Mouse (Mus musculus): ENCODE data around the gene Pfdn4. TPM values are rescaled to one million over a fixed set of nuclear protein-coding genes. Genes with fewer than 3 reads are reported as not detected.
"Not testable (repeated sequence)": the region's sequence is repeated elsewhere in the genome, so short reads cannot be mapped to it uniquely, and the experiment has no call there.

Pfdn4 gene
- 128 and 139 TPM in 2 replicates for polyA plus RNA-seq (2014; fragmentation: Nextera tagmentation; extraction: Ambion mirVana)

GRCm38 (mm10) chr2:170496154-170496930 is at the start of gene Pfdn4:
Gene Pfdn4 (plus strand): TSS chr2:170496428.
- under 1% methylated on average over 46 of the region's 46 CpGs for WGBS
- H3K4me2 ChIP-seq (ENCODE audit: low read length), result peak within 1 kb of the TSS; percentile 47
- H3K36me3 ChIP-seq (ENCODE audit: control insufficient read depth, insufficient read depth, low read length), result no peaks in the 10 kb centered on the region
- H3K4me1 ChIP-seq (ENCODE audit: control insufficient read depth, insufficient read depth, low read length), result peaks cover 10% of the 10 kb centered on the region; the same call in 1 of the 2 replicates
- DNase-seq (ENCODE audit: low spot score) (peak; percentile 60), ATAC-seq (no peak)
- H3K27ac ChIP-seq (ENCODE audit: low read depth, low read length), result no peak within 1 kb of the TSS
- H3K9ac ChIP-seq (ENCODE audit: low read length), result no peak within 1 kb of the TSS
- peaks cover 41% of the 10 kb centered on the region for H3K27me3 ChIP-seq (replicated peaks; ENCODE audit: control insufficient read depth, insufficient read depth, low read length)
- peak within 1 kb of the TSS; percentile 19 for H3K4me3 ChIP-seq (ENCODE audit: low read depth, low read length)
- H3K9me3 ChIP-seq (replicated peaks; ENCODE audit: control insufficient read depth, low read length), result no peaks in the 10 kb centered on the region

- H3K36me3 ChIP-seq (ENCODE audit: control insufficient read depth, insufficient read depth, low read length), result no peaks in the 10 kb centered on the region
Observed at GRCm38 (mm10) chr2:170446843-170447383, 49.3 kb upstream of the Pfdn4 start.

GRCm38 (mm10) chr2:170447651-170448050 is 48.6 kb upstream of the Pfdn4 start:
- Histone ChIP-seq H3K36me3 (ENCODE audit: control insufficient read depth, insufficient read depth, low read length) (no peaks in the 10 kb centered on the region), H3K4me1 (ENCODE audit: control insufficient read depth, insufficient read depth, low read length) (no peaks in the 10 kb centered on the region; the same call in 1 of the 2 replicates), H3K4me2 (ENCODE audit: low read length) (no peak overlapping the region), H3K27ac (ENCODE audit: low read depth, low read length) (no peak overlapping the region; the same call in 1 of the 2 replicates), H3K9me3 (replicated peaks; ENCODE audit: control insufficient read depth, low read length) (no peaks in the 10 kb centered on the region), H3K27me3 (replicated peaks; ENCODE audit: control insufficient read depth, insufficient read depth, low read length) (0 out of 2 replicates have a peak, but pooled peaks cover 3% of the 10 kb centered on the region), H3K4me3 (ENCODE audit: low read depth, low read length) (no peak overlapping the region), H3K9ac (ENCODE audit: low read length) (no peak overlapping the region)
- DNase-seq (ENCODE audit: low spot score) (peak; percentile 53), ATAC-seq (no peak)
- 61% methylated on average over 10 of the region's 10 CpGs for WGBS

More at GRCm38 (mm10) chr2:170446843-170447383, 49.3 kb upstream of the Pfdn4 start:
- ATAC-seq (no peak), DNase-seq (ENCODE audit: low spot score) (peak; percentile 15)
- Histone ChIP-seq H3K9me3 (replicated peaks; ENCODE audit: control insufficient read depth, low read length) (no peaks in the 10 kb centered on the region), H3K4me2 (ENCODE audit: low read length) (no peak overlapping the region), H3K4me1 (ENCODE audit: control insufficient read depth, insufficient read depth, low read length) (no peaks in the 10 kb centered on the region; the same call in 1 of the 2 replicates), H3K27me3 (replicated peaks; ENCODE audit: control insufficient read depth, insufficient read depth, low read length) (0 out of 2 replicates have a peak, but pooled peaks cover 3% of the 10 kb centered on the region), H3K27ac (ENCODE audit: low read depth, low read length) (no peak overlapping the region), H3K4me3 (ENCODE audit: low read depth, low read length) (no peak overlapping the region), H3K9ac (ENCODE audit: low read length) (no peak overlapping the region)
- 31% methylated on average over 5 of the region's 5 CpGs for WGBS

- WGBS, result 10% methylated on average over 9 of the region's 9 CpGs
- DNase-seq (ENCODE audit: low spot score), result peak; percentile 81
- Histone ChIP-seq H3K27ac (ENCODE audit: low read depth, low read length) (no peak overlapping the region), H3K27me3 (replicated peaks; ENCODE audit: control insufficient read depth, insufficient read depth, low read length) (0 out of 2 replicates have a peak, but pooled peaks cover 3% of the 10 kb centered on the region), H3K9ac (ENCODE audit: low read length) (no peak overlapping the region), H3K4me3 (ENCODE audit: low read depth, low read length) (no peak overlapping the region), H3K4me2 (ENCODE audit: low read length) (no peak overlapping the region), H3K4me1 (ENCODE audit: control insufficient read depth, insufficient read depth, low read length) (no peaks in the 10 kb centered on the region; the same call in 1 of the 2 replicates), H3K36me3 (ENCODE audit: control insufficient read depth, insufficient read depth, low read length) (no peaks in the 10 kb centered on the region), H3K9me3 (replicated peaks; ENCODE audit: control insufficient read depth, low read length) (no peaks in the 10 kb centered on the region)
- ATAC-seq, result peak; percentile 55
Observed at GRCm38 (mm10) chr2:170450933-170451332, 45.3 kb upstream of the Pfdn4 start.

- H3K9ac ChIP-seq (ENCODE audit: low read length); ATAC-seq; H3K27me3 ChIP-seq (replicated peaks; ENCODE audit: control insufficient read depth, insufficient read depth, low read length); DNase-seq (ENCODE audit: low spot score); H3K4me3 ChIP-seq (ENCODE audit: low read depth, low read length); H3K27ac ChIP-seq (ENCODE audit: low read depth, low read length); H3K4me1 ChIP-seq (ENCODE audit: control insufficient read depth, insufficient read depth, low read length); H3K4me2 ChIP-seq (ENCODE audit: low read length); H3K9me3 ChIP-seq (replicated peaks; ENCODE audit: control insufficient read depth, low read length); H3K36me3 ChIP-seq (ENCODE audit: control insufficient read depth, insufficient read depth, low read length): not testable (repeated sequence)
- 76% methylated on average over 3 of the region's 4 CpGs for WGBS
Observed at GRCm38 (mm10) chr2:170453809-170454208, 42.4 kb upstream of the Pfdn4 start.

- Histone ChIP-seq H3K4me3 (ENCODE audit: low read depth, low read length) (no peak overlapping the region), H3K4me1 (ENCODE audit: control insufficient read depth, insufficient read depth, low read length) (no peaks in the 10 kb centered on the region), H3K9ac (ENCODE audit: low read length) (no peak overlapping the region), H3K27me3 (replicated peaks; ENCODE audit: control insufficient read depth, insufficient read depth, low read length) (no peaks in the 10 kb centered on the region), H3K27ac (ENCODE audit: low read depth, low read length) (no peak overlapping the region), H3K4me2 (ENCODE audit: low read length) (no peak overlapping the region), H3K36me3 (ENCODE audit: control insufficient read depth, insufficient read depth, low read length) (no peaks in the 10 kb centered on the region), H3K9me3 (replicated peaks; ENCODE audit: control insufficient read depth, low read length) (no peaks in the 10 kb centered on the region)
- DNase-seq (ENCODE audit: low spot score) (no peak), ATAC-seq (no peak)
- WGBS, result 69% methylated on average over 10 of the region's 10 CpGs
Observed at GRCm38 (mm10) chr2:170459183-170459582, 37.0 kb upstream of the Pfdn4 start.

GRCm38 (mm10) chr2:170459805-170460204 is 36.4 kb upstream of the Pfdn4 start:
- H3K4me1 ChIP-seq (ENCODE audit: control insufficient read depth, insufficient read depth, low read length), result no peaks in the 10 kb centered on the region
- WGBS, result 47% methylated on average over 9 of the region's 9 CpGs
- no peak overlapping the region for H3K27ac ChIP-seq (ENCODE audit: low read depth, low read length)
- no peaks in the 10 kb centered on the region for H3K36me3 ChIP-seq (ENCODE audit: control insufficient read depth, insufficient read depth, low read length)
- no peak overlapping the region for H3K4me2 ChIP-seq (ENCODE audit: low read length)
- H3K27me3 ChIP-seq (replicated peaks; ENCODE audit: control insufficient read depth, insufficient read depth, low read length), result no peaks in the 10 kb centered on the region
- no peak for ATAC-seq
- H3K9me3 ChIP-seq (replicated peaks; ENCODE audit: control insufficient read depth, low read length), result no peaks in the 10 kb centered on the region
- no peak for DNase-seq (ENCODE audit: low spot score)
- no peak overlapping the region for H3K4me3 ChIP-seq (ENCODE audit: low read depth, low read length)
- no peak overlapping the region for H3K9ac ChIP-seq (ENCODE audit: low read length)

- whole genome bisulfite sequencing, result 52% methylated on average over 7 of the region's 7 CpGs
- DNase-seq (ENCODE audit: low spot score), result no peak
Observed at GRCm38 (mm10) chr2:170461652-170462051, 34.6 kb upstream of the Pfdn4 start.

GRCm38 (mm10) chr2:170464817-170465216 is 31.4 kb upstream of the Pfdn4 start:
- Histone ChIP-seq H3K4me2 (ENCODE audit: low read length) (no peak overlapping the region), H3K36me3 (ENCODE audit: control insufficient read depth, insufficient read depth, low read length) (no peaks in the 10 kb centered on the region), H3K4me3 (ENCODE audit: low read depth, low read length) (no peak overlapping the region), H3K9ac (ENCODE audit: low read length) (no peak overlapping the region), H3K27me3 (replicated peaks; ENCODE audit: control insufficient read depth, insufficient read depth, low read length) (no peaks in the 10 kb centered on the region), H3K4me1 (ENCODE audit: control insufficient read depth, insufficient read depth, low read length) (peaks cover 6% of the 10 kb centered on the region), H3K27ac (ENCODE audit: low read depth, low read length) (no peak overlapping the region), H3K9me3 (replicated peaks; ENCODE audit: control insufficient read depth, low read length) (no peaks in the 10 kb centered on the region)
- 27% methylated on average over 4 of the region's 4 CpGs for WGBS
- DNase-seq (ENCODE audit: low spot score) (no peak), ATAC-seq (no peak)

More at GRCm38 (mm10) chr2:170461652-170462051, 34.6 kb upstream of the Pfdn4 start:
- no peak for ATAC-seq
- Histone ChIP-seq H3K36me3 (ENCODE audit: control insufficient read depth, insufficient read depth, low read length) (no peaks in the 10 kb centered on the region), H3K27me3 (replicated peaks; ENCODE audit: control insufficient read depth, insufficient read depth, low read length) (no peaks in the 10 kb centered on the region), H3K9me3 (replicated peaks; ENCODE audit: control insufficient read depth, low read length) (no peaks in the 10 kb centered on the region), H3K9ac (ENCODE audit: low read length) (no peak overlapping the region), H3K4me2 (ENCODE audit: low read length) (no peak overlapping the region), H3K27ac (ENCODE audit: low read depth, low read length) (no peak overlapping the region), H3K4me3 (ENCODE audit: low read depth, low read length) (no peak overlapping the region), H3K4me1 (ENCODE audit: control insufficient read depth, insufficient read depth, low read length) (no peaks in the 10 kb centered on the region)

Data from forebrain, embryonic 14.5 days (tissue).